In genomic region chr19:57197043-57197817, GRCm38 (mm10) we compare ENCODE assay signal across 8 mouse cellular contexts.
DNase-seq lines count a peak whose midpoint lies in the region; ATAC-seq and TF ChIP-seq lines count a peak whose summit lies in the region.

No protein-coding gene starts in this region.

- no peaks in the 10 kb centered on the region for H3K36me3 ChIP-seq in forebrain, embryonic 11.5 days (ENCODE audit: control insufficient read depth, insufficient read depth, low read length)
- H3K36me3 ChIP-seq in lung, embryonic 16.5 days (ENCODE audit: control insufficient read depth, insufficient read depth, low read length) = no peaks in the 10 kb centered on the region

- no peak for TF ChIP-seq CTCF in bone marrow, adult 2 months (IDR thresholded peaks at IDR 0.05; ENCODE audit: control insufficient read depth, insufficient read depth, low read length)

- peak; percentile 31 for DNase-seq in ES-CJ7 (ENCODE audit: low read depth, low spot score)
- DNase-seq in forebrain, embryonic 11.5 days (ENCODE audit: low spot score) = peak; percentile 69
- peak; percentile 89 to 94 for DNase-seq in heart, postnatal 10 days
- peak; percentile 82 to 87 for DNase-seq in kidney, postnatal 4 days
- peak; percentile 63 for DNase-seq in retina, embryonic 14.5 days (ENCODE audit: low spot score)
- peak; percentile 72 to 73 for DNase-seq in urinary bladder, postnatal 4 days (ENCODE audit: low spot score in 2 of 2)

- no peaks in the 10 kb centered on the region; the same call in 1 of the 2 replicates for H3K4me1 ChIP-seq in bone marrow, adult 2 months (ENCODE audit: control insufficient read depth, insufficient read depth, low read length)
- peaks cover 12% of the 10 kb centered on the region; the same call in 1 of the 2 replicates for H3K4me1 ChIP-seq in forebrain, embryonic 11.5 days (replicated peaks; ENCODE audit: control insufficient read depth, insufficient read depth, low read length)
- peaks cover 48% of the 10 kb centered on the region for H3K4me1 ChIP-seq in lung, embryonic 16.5 days (replicated peaks; ENCODE audit: control insufficient read depth, insufficient read depth, low read length)

- H3K27ac ChIP-seq in bone marrow, adult 2 months (ENCODE audit: control insufficient read depth, insufficient read depth, low read depth, low read length, poor library complexity) = no peak overlapping the region
- H3K27ac ChIP-seq in forebrain, embryonic 11.5 days (ENCODE audit: low read depth, low read length) = no peak overlapping the region
- peak overlapping the region; percentile 33 for H3K27ac ChIP-seq in lung, embryonic 16.5 days (ENCODE audit: low read length)

- H3K4me2 ChIP-seq in forebrain, embryonic 11.5 days (ENCODE audit: low read depth, low read length, severe bottlenecking) = peak overlapping the region; percentile 91
- H3K4me2 ChIP-seq in lung, embryonic 16.5 days (ENCODE audit: low read depth, low read length) = peak overlapping the region; percentile 67

- ATAC-seq in forebrain, embryonic 11.5 days (replicated peaks; ENCODE audit: low FRiP score) = no peak
- peak; percentile 88 for ATAC-seq in lung, embryonic 16.5 days (ENCODE audit: low read depth)

- no peaks in the 10 kb centered on the region for H3K9me3 ChIP-seq in forebrain, embryonic 11.5 days (ENCODE audit: control insufficient read depth, low read length)
- no peaks in the 10 kb centered on the region for H3K9me3 ChIP-seq in lung, embryonic 16.5 days (ENCODE audit: control insufficient read depth, low read length)

- H3K4me3 ChIP-seq in bone marrow, adult 2 months (replicated peaks; ENCODE audit: control insufficient read depth, low read depth, low read length) = peak overlapping the region; percentile 3
- H3K4me3 ChIP-seq in forebrain, embryonic 11.5 days (ENCODE audit: low read depth, low read length) = peak overlapping the region; percentile 36
- peak overlapping the region; percentile 47 for H3K4me3 ChIP-seq in lung, embryonic 16.5 days (ENCODE audit: low read length)

- TF ChIP-seq POLR2A in bone marrow, adult 2 months (IDR thresholded peaks at IDR 0.05; ENCODE audit: borderline replicate concordance, control insufficient read depth, low read depth, low read length) = no peak

- intact Hi-C loops in heart, postnatal 10 days (cut with DNase I) = loop anchor here (2.0 to 5.0 kb wide), 2 partner anchors 74 to 115 kb away; partner anchors contain the start of gene Ablim1

- H3K27me3 ChIP-seq in forebrain, embryonic 11.5 days (ENCODE audit: control insufficient read depth, insufficient read depth, low read length) = peaks cover 9% of the 10 kb centered on the region; the same call in 1 of the 2 replicates
- H3K27me3 ChIP-seq in lung, embryonic 16.5 days (ENCODE audit: control insufficient read depth, insufficient read depth, low read depth, low read length) = peaks cover 10% of the 10 kb centered on the region; the same call in 1 of the 2 replicates

- WGBS in bone marrow, adult 2 months = 3% methylated on average over 37 of the region's 37 CpGs
- WGBS in forebrain, embryonic 11.5 days = 3% methylated on average over 37 of the region's 37 CpGs
- 1% methylated on average over 37 of the region's 37 CpGs for WGBS in lung, embryonic 16.5 days

- H3K9ac ChIP-seq in forebrain, embryonic 11.5 days (ENCODE audit: low read length) = peak overlapping the region; percentile 40; the same call in 1 of the 2 replicates
- peak overlapping the region; percentile 47 for H3K9ac ChIP-seq in lung, embryonic 16.5 days (ENCODE audit: low read length)

Comparison
In these comparisons a context has a peak if more than half of its experiments do, and no peak if none do; other contexts are left out.
1. DNase-seq: peak in every context shown above with its lines; median percentile 92 in heart, postnatal 10 days; 84 in kidney, postnatal 4 days; 72 in urinary bladder, postnatal 4 days; 69 in forebrain, embryonic 11.5 days; 63 in retina, embryonic 14.5 days; 31 in ES-CJ7.